Mouse (Mus musculus) midbrain, embryonic 14.5 days (tissue): ENCODE data around the gene Frmd6. TPM values are rescaled to one million over a fixed set of nuclear protein-coding genes. Genes with fewer than 3 reads are reported as not detected.

Experiments
- ATAC-seq: fragments of 200-750 bp; cut with Nextera tagmentation; 2 replicates; pipeline ENCODE4 v1.8.0; 2017; ENCODE audit warnings: moderate number of reproducible peaks, moderate library complexity; ENCODE audit not compliant: low FRiP score, low TSS enrichment
- DNase-seq: peaks from one replicate; pipeline ENCODE4 v3.0.0-alpha.2; 2015
- H3K27ac ChIP-seq: fragments of 300-500 bp; sonication (generic); replicated peaks from 2 replicates; pipeline ENCODE4 v1.5.1; 2014; ENCODE audit warnings: mild to moderate bottlenecking, low read depth, low read length, moderate library complexity
- H3K27me3 ChIP-seq: fragments of 300-500 bp; sonication (generic); 2 replicates; pipeline ENCODE4 v1.6.1; 2014; ENCODE audit warnings: low read length, control low read depth, mixed read lengths; ENCODE audit not compliant: control insufficient read depth, insufficient read depth
- H3K36me3 ChIP-seq: fragments of 300-500 bp; sonication (generic); 2 replicates; pipeline ENCODE4 v1.6.1; 2014; ENCODE audit warnings: low read length, control low read depth; ENCODE audit not compliant: control insufficient read depth, insufficient read depth
- H3K4me1 ChIP-seq: fragments of 300-500 bp; sonication (generic); 2 replicates; pipeline ENCODE4 v1.6.1; 2014; ENCODE audit warnings: mild to moderate bottlenecking, antibody characterized with exemption, low read length, control low read depth; ENCODE audit not compliant: control insufficient read depth, insufficient read depth
- H3K4me2 ChIP-seq: fragments of 300-500 bp; sonication (generic); 2 replicates; pipeline ENCODE4 v1.6.1; 2014; ENCODE audit warnings: mild to moderate bottlenecking, low read length, moderate library complexity
- H3K4me3 ChIP-seq: fragments of 300-500 bp; sonication (generic); replicated peaks from 2 replicates; pipeline ENCODE4 v1.5.1; 2014; ENCODE audit warnings: low read depth, low read length
- H3K9ac ChIP-seq: fragments of 300-500 bp; sonication (generic); replicated peaks from 2 replicates; pipeline ENCODE4 v1.6.1; 2014; ENCODE audit warnings: mild to moderate bottlenecking, low read length, moderate library complexity
- H3K9me3 ChIP-seq: fragments of 300-500 bp; sonication (generic); 2 replicates; pipeline ENCODE4 v1.6.1; 2016; ENCODE audit warnings: low read length, control low read depth, mixed read lengths; ENCODE audit not compliant: control insufficient read depth
- WGBS: fragments of 180-500 bp; shearing (Covaris S2); extraction: QIAGEN DNeasy Blood & Tissue Kit; methylation state at CpG from one replicate; pipeline ENCODE4 v1.1.7; 2014; 5-methylcytosine and 5-hydroxymethylcytosine counted together
- polyA plus RNA-seq: library from polyadenylated mRNA; unstranded; fragments of >200 nt; fragmentation: Nextera tagmentation; extraction: Ambion mirVana; gene quantifications from 2 replicates; pipeline ENCODE4 v1.2.1, GENCODE M21; 2014

The Frmd6 gene
- polyA plus RNA-seq, 1 experiment from 2014 or later, result 11.0 TPM

DNA sequence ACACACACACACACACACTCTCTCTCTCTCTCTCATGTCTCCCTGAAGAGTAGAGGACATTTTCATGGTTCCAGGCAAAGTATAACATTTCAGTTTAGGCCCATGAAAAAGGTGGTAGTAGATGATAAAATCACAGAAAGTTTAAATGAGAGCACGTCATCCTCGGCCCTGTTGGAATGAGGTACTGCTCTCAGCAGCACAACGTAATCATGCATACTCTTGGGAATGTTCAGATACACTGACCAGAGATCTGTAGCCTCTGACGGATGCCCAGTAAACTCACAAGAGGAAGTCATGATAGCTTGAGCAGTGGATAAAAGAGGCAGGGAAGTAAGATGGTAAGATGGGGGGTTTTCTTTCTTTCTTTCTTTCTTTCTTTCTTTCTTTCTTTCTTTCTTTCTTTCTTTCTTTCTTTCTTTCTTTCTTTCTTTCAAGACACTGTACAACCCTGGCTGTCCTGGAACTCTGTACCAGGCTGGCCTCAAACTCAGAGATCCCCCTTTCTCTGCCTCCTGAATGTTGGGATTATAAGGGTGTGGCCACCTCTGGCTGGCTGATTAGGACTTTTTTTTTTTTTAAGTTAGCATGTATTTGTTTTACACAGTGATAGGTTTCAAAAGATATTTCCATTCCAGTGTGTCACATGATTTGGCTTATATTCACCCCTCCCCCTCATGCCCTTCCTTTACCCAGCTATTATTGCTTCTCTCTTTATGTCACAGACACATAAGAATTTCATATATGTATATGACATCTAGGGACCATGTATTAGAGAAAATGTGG, 7.1 kb downstream of the Frmd6 start:
- peaks cover 2% of the 10 kb centered on the region; the same call in 1 of the 2 replicates for H3K4me1 ChIP-seq
- no peak overlapping the region for H3K4me3 ChIP-seq
- no peak for DNase-seq
- no peaks in the 10 kb centered on the region for H3K27me3 ChIP-seq
- no peak overlapping the region for H3K4me2 ChIP-seq
- H3K36me3 ChIP-seq, result no peaks in the 10 kb centered on the region
- 88% methylated on average over 4 of the region's 4 CpGs for WGBS
- ATAC-seq, result no peak
- H3K9ac ChIP-seq, result no peak overlapping the region
- H3K27ac ChIP-seq, result no peak overlapping the region
- H3K9me3 ChIP-seq, result no peaks in the 10 kb centered on the region

- no peak overlapping the region for H3K4me3 ChIP-seq
- DNase-seq (no peak), ATAC-seq (no peak)
- H3K9me3 ChIP-seq, result no peaks in the 10 kb centered on the region
- over 99% methylated on average over 3 of the region's 3 CpGs for WGBS
- no peaks in the 10 kb centered on the region for H3K27me3 ChIP-seq
- no peak overlapping the region for H3K4me2 ChIP-seq
- no peaks in the 10 kb centered on the region for H3K36me3 ChIP-seq
- no peak overlapping the region for H3K27ac ChIP-seq
- no peaks in the 10 kb centered on the region for H3K4me1 ChIP-seq
- no peak overlapping the region for H3K9ac ChIP-seq
Observed at GRCm38 (mm10) chr12:70833050-70833449, 7.7 kb downstream of the Frmd6 start.

GRCm38 (mm10) chr12:70834043-70834442, 8.7 kb downstream of the Frmd6 start:
- no peak for ATAC-seq
- no peak for DNase-seq
- no peak overlapping the region for H3K4me3 ChIP-seq
- no peaks in the 10 kb centered on the region for H3K36me3 ChIP-seq
- 94% methylated on average over 4 of the region's 4 CpGs for WGBS
- H3K4me1 ChIP-seq, result no peaks in the 10 kb centered on the region
- H3K27me3 ChIP-seq, result no peaks in the 10 kb centered on the region
- H3K27ac ChIP-seq, result no peak overlapping the region
- H3K4me2 ChIP-seq, result no peak overlapping the region
- H3K9ac ChIP-seq, result no peak overlapping the region
- no peaks in the 10 kb centered on the region for H3K9me3 ChIP-seq

- WGBS, result 78% methylated on average over 5 of the region's 5 CpGs
- no peak overlapping the region for H3K9ac ChIP-seq
- no peak for ATAC-seq
Observed at GRCm38 (mm10) chr12:70835004-70835403, 9.7 kb downstream of the Frmd6 start.

GRCm38 (mm10) chr12:70837792-70838321, 12.5 kb downstream of the Frmd6 start:
- H3K4me2 ChIP-seq, result no peak overlapping the region
- H3K4me3 ChIP-seq, result no peak overlapping the region
- ATAC-seq (no peak), DNase-seq (no peak)
- WGBS, result 84% methylated on average over 12 of the region's 12 CpGs
- no peaks in the 10 kb centered on the region for H3K4me1 ChIP-seq
- no peak overlapping the region for H3K27ac ChIP-seq
- H3K27me3 ChIP-seq, result no peaks in the 10 kb centered on the region
- H3K36me3 ChIP-seq, result no peaks in the 10 kb centered on the region
- H3K9ac ChIP-seq, result no peak overlapping the region
- H3K9me3 ChIP-seq, result no peaks in the 10 kb centered on the region

More at GRCm38 (mm10) chr12:70835004-70835403, 9.7 kb downstream of the Frmd6 start:
- Histone ChIP-seq H3K36me3 (no peaks in the 10 kb centered on the region), H3K4me2 (no peak overlapping the region), H3K27me3 (no peaks in the 10 kb centered on the region), H3K9me3 (no peaks in the 10 kb centered on the region), H3K27ac (no peak overlapping the region), H3K4me3 (no peak overlapping the region), H3K4me1 (no peaks in the 10 kb centered on the region)
- DNase-seq, result no peak

DNA sequence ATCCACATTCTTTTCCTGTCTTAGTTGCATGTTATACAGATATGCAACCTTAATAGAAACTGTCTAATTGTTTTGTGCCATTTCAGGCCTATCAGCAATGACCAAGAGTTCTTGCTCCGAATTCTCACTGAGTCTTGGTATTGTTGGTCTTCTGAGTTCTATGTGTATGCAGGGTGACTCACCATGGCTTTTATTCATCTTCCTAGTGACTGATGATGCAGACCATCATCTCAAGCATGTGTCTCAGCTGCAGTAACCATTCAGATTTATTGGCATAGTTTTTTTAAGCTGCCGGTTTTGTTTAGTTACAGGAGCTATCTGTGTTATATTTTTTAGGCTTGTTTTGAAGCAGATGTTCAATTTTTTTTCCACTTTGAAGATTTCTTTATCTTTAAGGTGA, 20.1 kb downstream of the Frmd6 start:
- Histone ChIP-seq H3K36me3 (no peaks in the 10 kb centered on the region), H3K9me3 (no peaks in the 10 kb centered on the region), H3K4me1 (no peaks in the 10 kb centered on the region), H3K27me3 (no peaks in the 10 kb centered on the region), H3K4me3 (no peak overlapping the region), H3K27ac (no peak overlapping the region), H3K4me2 (no peak overlapping the region), H3K9ac (no peak overlapping the region)
- ATAC-seq (no peak), DNase-seq (no peak)
- WGBS, result 91% methylated on average over 2 of the region's 2 CpGs

DNA sequence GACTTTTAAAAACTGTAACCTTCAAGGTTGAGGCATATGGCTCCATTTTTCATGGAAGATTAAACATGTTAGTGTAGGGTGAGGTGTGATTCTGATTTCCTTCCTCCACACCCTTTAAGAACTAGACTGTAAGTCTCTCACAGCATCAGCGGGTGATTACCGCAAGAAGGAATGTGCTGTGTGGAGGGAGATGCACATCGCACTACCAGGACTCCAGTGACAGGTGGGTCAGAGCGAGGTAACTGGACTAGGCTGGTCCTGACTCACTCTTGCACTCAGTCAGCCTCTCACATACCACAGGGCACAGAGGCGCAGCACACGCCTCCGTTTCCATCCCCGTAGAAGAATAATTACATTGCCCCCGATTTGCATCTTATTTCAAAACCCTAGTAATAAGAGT, 23.7 kb downstream of the Frmd6 start:
- Histone ChIP-seq H3K9me3 (no peaks in the 10 kb centered on the region), H3K27me3 (no peaks in the 10 kb centered on the region), H3K4me2 (no peak overlapping the region), H3K4me1 (no peaks in the 10 kb centered on the region), H3K9ac (no peak overlapping the region), H3K4me3 (no peak overlapping the region), H3K27ac (no peak overlapping the region), H3K36me3 (no peaks in the 10 kb centered on the region)
- DNase-seq (no peak), ATAC-seq (no peak)
- WGBS, result 93% methylated on average over 9 of the region's 9 CpGs

DNA sequence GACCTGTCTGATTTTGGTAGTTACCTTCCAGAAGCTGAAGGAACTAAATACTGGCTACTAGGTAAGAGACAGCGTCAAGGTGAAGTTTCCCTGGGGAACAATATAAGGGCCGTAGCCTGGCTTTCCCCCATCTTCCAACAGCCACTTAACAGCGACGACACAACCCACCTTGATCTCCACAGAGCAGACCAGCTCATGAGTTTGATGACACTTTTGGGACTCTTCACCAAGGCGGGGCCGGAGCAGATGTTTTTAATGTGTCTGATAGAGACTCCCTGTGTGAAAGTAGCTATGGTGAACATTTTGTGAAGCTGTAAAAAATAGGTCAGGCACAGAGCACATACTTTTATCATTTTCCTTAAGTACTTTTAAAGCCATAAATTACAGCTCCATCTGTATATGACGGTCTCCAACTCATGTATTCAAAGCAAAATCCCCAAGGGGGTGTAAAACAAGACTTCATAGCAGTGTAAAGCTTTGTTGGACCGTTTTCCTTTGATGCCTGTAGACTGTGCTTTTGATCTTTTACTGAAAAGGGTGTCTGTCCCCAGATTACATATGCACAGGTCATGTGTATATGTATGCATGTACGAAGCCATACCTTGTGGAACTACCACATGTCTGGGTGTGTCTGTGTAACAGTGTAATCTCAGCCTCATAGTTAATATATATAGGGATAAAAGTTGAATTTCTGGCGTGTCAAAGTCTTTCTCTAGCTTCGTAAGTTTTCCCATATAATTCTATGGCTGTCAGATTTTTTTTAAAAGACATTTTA, 24.4 kb downstream of the Frmd6 start:
- Histone ChIP-seq H3K4me1 (no peaks in the 10 kb centered on the region), H3K27ac (no peak overlapping the region), H3K4me3 (no peak overlapping the region), H3K36me3 (no peaks in the 10 kb centered on the region), H3K27me3 (no peaks in the 10 kb centered on the region), H3K4me2 (no peak overlapping the region), H3K9me3 (no peaks in the 10 kb centered on the region), H3K9ac (no peak overlapping the region)
- DNase-seq (no peak), ATAC-seq (no peak)
- 86% methylated on average over 11 of the region's 11 CpGs for WGBS
